Mouse (Mus musculus) ZHBTc4 (cell line): ENCODE measurements around the gene Ldb2.

ENCODE experiments used
- DNase-seq: peaks from one replicate; pipeline ENCODE4 v3.0.0-alpha.2; 2011; ENCODE audit warnings: low read depth, low spot score

Gene Ldb2

GRCm38 (mm10) chr5:44719872-44720271 lies 79.6 kb downstream of the Ldb2 start:
- no peak for DNase-seq

DNA sequence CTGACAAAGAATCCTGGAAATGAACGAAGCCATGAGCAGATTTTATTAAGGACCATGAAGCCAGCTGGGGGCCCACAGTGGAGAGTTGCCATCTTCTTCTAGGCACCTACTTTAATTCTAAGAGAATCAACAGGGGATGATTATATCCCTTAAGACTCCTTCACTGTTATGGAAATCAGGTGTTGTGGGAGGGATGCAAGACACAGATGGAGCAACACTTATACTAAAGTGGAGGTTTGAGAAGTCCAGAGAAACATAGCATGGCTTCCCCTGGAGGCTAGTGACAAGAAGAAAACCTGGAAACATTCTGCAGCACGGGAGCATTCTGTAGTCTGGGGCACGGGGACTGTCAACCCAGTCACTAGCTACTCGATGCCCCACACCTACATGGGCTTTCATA lies 85.0 kb downstream of the Ldb2 start:
- no peak for DNase-seq

GRCm38 (mm10) chr5:44713181-44713789 lies 86.2 kb downstream of the Ldb2 start:
- no peak for DNase-seq

- no peak for DNase-seq
Observed at GRCm38 (mm10) chr5:44711211-44711610, 88.3 kb downstream of the Ldb2 start.

- DNase-seq, result peak; percentile 14
Observed at GRCm38 (mm10) chr5:44710132-44710871, 89.2 kb downstream of the Ldb2 start.

- DNase-seq, result no peak
Observed at GRCm38 (mm10) chr5:44709276-44709675, 90.2 kb downstream of the Ldb2 start.

DNA sequence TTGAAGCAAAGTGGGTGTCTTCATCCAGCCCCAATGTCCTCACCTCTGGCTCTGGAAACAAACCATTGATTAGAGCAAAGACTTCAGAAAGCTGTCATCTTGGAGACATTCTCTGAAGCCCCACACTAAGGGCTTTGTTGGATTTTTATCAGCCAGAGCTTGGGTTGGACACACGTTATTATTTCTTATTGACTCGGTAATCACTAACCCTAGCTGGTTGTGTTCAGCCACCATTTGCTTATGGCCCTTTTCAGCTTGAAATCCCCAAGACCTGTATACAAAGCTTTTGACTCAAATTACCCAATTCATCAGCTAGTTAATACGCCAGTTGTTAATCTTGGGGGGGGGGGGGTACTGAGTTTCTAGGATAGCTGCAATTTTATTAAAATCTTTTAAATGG lies 91.5 kb downstream of the Ldb2 start:
- no peak for DNase-seq

GRCm38 (mm10) chr5:44706997-44707698 lies 92.3 kb downstream of the Ldb2 start:
- no peak for DNase-seq

GRCm38 (mm10) chr5:44697993-44698392 lies 101.5 kb downstream of the Ldb2 start:
- no peak for DNase-seq

DNA sequence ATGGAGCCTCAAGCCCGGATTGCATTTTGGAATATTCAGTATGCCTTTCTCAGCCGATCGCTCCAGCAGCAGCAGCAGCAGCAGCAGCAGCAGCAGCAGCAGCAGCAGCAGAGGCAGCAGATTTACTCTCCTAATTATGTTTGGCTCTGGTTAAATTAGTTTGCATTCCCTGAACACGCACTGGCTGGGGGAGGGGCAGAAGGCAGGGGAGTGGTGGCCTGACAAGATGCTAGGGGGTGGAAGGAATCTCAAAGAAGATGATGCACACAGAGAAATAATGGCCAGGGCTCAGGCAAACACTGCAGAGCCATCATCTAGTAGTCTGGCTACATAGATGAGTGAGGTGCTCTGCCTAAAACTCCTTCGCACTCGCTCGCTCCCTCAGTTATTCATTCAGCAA lies 102.9 kb downstream of the Ldb2 start:
- DNase-seq, result no peak

DNA sequence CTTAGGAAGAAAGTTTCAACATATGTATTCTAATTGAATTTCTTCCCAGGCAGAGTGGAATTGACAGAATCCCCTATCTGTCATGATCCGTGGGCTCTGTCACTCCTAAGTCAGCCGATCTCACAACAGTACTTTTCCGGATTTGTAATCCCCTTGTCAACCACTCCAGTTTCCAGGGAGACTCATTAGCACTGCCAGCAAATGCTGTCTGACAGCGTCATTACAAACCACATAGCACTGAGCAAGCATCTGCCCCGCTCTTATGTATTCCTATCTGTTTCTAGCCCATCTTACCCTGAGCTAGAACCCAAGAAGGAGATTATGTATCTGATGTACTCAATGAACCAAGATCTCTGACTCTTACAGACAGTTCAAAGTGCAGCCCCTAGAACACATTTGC lies 105.8 kb downstream of the Ldb2 start:
- no peak for DNase-seq

DNA sequence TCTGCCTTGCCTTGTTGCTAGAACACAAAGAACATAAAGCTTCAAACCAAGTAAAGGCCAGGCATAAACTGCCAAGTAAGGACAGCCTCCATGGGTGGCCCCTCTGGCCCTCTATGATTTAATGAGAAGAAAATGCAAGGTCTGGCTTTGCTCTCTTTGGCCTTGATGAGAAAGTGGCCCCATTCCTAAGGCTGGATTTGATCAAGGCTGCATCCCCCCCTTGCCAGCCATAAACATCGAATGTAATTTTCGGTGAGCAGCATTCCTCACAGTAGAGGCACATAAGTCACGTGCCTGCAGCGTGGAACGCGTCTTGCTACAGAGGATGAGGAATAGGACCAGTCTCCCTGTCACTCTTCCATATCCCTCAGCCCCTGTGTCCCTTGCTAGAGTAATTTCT lies 113.1 kb downstream of the Ldb2 start:
- DNase-seq, result no peak

DNA sequence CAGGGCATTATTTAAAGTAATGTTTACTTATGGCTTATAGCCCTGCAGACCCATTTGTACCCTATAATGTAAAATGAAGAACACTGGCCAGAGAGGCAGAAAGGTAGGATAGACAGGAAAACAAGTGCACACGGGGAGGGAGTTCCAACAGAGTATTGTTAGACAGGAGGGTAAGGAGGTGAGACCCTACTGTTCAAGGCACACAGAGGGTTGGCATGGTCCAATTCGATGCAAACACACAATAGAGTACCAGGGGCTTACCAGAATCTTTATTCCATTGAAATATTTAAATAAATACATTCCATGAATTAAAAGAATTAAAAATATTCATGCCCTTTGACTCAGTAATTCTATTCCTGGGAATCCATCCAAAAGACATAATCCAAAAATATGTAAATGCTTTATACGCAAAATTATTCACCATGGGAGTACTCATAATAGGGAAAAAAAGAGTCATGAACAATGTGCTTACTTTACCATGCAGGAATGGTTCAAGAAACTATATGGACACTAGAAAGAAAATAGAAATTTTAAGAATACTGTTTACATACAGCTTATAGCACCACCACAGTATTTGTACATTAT lies 118.3 kb downstream of the Ldb2 start:
- no peak for DNase-seq

GRCm38 (mm10) chr5:44677814-44678213 lies 121.7 kb downstream of the Ldb2 start:
- no peak for DNase-seq

GRCm38 (mm10) chr5:44676145-44676754 lies 123.2 kb downstream of the Ldb2 start:
- DNase-seq, result no peak

DNA sequence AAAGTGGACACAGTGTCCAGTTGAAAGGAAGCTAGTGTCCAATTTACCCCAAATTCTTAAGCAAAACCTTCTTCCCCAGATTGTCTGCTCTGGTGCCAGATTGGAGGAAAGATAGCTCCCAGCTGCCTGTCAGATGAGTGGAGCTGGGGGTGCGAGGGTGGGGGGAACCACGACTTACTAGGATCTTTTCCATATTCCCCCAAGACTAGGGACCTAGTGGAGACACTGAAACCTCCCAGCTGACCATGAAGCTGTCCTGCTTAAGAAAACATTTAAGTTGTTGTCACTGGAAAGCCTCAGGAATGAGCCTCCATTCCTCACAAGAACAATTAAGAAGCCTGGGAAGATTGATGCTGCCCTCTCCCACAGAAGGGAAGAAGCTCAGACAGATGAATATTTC lies 129.1 kb downstream of the Ldb2 start:
- no peak for DNase-seq

DNA sequence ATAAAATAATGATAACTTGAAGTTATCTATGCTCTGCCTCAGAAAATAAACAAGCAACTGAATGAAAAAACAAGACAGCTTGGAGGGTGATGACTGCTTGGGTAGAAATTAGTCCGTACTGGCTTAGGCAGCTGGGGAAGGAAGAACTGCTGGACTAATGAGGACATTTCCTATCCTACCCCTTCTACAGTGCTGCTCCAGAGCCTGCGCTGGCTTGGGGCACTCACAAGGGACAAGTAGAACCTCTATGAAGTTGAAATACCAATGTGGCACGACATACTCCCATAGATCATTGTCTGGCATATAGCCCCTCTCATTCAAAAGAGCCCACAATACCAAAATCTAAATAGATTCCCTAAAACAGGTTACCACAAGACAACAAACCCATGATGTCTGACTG lies 131.6 kb downstream of the Ldb2 start:
- no peak for DNase-seq

- DNase-seq, result no peak
Observed at GRCm38 (mm10) chr5:44667383-44667782, 132.1 kb downstream of the Ldb2 start.

DNA sequence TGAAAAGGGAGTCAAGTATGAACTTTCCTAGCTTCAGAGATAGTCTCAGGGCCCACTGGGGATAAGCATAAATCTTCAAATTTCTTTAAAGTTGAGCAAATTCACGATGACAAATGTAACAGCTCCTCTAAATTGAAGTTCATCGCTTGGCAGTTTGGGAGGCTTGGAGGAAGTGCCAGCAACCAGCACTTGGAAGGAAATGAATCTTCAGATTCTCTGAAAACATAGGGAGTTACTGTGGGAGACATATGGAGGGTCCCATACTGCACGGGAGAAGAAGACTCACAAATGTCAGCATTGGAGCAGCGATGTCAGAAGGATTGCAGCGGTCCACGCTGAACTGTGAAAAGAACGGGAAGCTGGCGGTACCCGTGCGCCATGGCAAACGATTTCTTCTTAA lies 139.8 kb downstream of the Ldb2 start:
- no peak for DNase-seq

- peak; percentile 13 for DNase-seq
Observed at GRCm38 (mm10) chr5:44656707-44657106, 142.8 kb downstream of the Ldb2 start.

DNA sequence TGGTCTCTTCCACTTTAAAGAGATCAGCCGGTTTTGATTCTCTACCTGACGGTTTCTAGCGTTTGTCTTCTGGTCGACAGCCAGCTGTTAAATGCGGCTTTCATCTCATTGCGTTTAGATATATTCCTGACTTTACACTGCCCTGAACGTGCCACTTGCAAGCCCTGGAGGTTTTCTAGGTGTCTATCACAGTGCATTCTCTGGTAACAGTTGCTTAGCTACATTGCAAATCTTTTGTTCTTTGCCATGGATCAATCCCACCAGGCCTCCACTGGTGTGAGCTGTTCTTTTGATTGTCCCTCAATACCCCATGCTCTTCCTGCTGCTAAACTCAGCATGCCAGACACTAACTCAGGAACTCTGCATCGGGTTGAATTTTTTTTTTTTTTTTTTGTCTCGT lies 145.1 kb downstream of the Ldb2 start:
- no peak for DNase-seq

DNA sequence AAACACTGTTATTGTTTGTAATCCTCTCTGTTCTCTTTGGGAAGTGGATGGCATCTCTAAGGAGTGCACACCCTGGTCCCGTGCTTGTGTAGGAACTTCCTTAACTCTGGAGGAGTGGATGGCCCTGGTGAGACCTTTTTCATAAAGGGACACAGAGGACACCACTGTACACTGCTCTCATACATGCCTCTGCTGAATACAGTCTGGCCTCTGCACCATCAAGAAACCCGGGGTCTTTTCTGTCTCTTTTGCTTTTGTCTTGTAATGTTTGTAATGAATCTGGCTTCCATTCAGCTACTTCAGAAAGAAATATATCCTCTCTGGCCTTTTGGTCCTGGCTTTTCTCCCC lies 152.7 kb downstream of the Ldb2 start:
- no peak for DNase-seq
